Mouse (Mus musculus): ENCODE results near the gene Smc3. TPM values are rescaled to one million over a fixed set of nuclear protein-coding genes. Genes with fewer than 3 reads are reported as not detected.
A peak's percentile ranks its signal among the peaks of the same experiment; 100 is the strongest.

The Smc3 gene
- polyA plus RNA-seq, 1 experiment from 2014 or later = 19.7 TPM

DNA sequence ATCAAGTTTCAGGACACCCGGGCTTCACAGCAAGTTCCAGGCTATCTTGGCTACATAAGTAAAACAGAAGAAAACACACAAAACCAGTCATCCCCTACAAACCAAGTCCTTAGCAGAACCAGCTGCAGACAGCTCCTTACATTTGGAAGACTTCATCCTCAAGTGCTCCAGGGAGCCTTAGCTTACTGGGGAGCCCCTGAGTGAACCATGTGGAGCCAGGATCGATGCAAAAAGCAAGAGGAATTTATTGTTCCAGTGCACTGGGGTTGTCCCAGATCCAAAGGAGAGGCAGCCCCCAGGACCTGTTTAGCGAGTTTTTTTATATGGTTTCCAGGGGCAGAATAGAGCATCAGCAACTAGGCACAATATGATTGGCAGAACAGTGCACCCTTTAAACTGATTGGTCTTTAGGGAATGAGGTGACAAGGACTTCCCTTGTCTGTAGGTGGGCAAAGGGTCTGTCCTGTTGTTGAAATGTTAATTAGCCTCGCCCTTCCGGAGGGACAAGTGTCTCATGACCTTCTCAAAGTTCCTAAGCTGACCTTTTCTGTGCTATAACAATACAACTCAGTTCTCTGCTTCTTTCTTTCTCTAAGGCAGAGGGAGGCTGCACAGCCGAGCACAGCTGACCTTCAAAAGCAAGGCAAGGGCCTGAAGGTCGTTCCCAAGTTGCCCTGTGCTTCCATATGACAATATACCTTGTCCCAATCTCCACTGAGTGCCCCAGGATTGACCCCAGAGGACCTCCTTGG is 3.3 kb upstream of the Smc3 start:
- 75% methylated on average over 7 of the region's 7 CpGs for WGBS (ENCODE audit: insufficient replicate concordance)
- H3K4me3 ChIP-seq (ENCODE audit: low read depth, low read length) = no peak overlapping the region
- no peaks in the 10 kb centered on the region for H3K27me3 ChIP-seq (ENCODE audit: insufficient read depth, low read length)
- no peak overlapping the region for H3K4me2 ChIP-seq (ENCODE audit: low read depth, low read length)
- H3K4me1 ChIP-seq (ENCODE audit: insufficient read depth) = peaks cover 2% of the 10 kb centered on the region
- TF ChIP-seq CTCF (IDR thresholded peaks at IDR 0.05; ENCODE audit: low read depth) = no peak
- TF ChIP-seq EP300 (IDR thresholded peaks at IDR 0.05; ENCODE audit: low read depth) = no peak
- DNase-seq = no peak
- no peak for ATAC-seq
- H3K9ac ChIP-seq (replicated peaks) = no peak overlapping the region
- H3K36me3 ChIP-seq (replicated peaks; ENCODE audit: insufficient read depth, low read length) = no peaks in the 10 kb centered on the region
- H3K9me3 ChIP-seq (ENCODE audit: low read length) = no peaks in the 10 kb centered on the region
- no peak overlapping the region for H3K27ac ChIP-seq (ENCODE audit: low read depth)

DNA sequence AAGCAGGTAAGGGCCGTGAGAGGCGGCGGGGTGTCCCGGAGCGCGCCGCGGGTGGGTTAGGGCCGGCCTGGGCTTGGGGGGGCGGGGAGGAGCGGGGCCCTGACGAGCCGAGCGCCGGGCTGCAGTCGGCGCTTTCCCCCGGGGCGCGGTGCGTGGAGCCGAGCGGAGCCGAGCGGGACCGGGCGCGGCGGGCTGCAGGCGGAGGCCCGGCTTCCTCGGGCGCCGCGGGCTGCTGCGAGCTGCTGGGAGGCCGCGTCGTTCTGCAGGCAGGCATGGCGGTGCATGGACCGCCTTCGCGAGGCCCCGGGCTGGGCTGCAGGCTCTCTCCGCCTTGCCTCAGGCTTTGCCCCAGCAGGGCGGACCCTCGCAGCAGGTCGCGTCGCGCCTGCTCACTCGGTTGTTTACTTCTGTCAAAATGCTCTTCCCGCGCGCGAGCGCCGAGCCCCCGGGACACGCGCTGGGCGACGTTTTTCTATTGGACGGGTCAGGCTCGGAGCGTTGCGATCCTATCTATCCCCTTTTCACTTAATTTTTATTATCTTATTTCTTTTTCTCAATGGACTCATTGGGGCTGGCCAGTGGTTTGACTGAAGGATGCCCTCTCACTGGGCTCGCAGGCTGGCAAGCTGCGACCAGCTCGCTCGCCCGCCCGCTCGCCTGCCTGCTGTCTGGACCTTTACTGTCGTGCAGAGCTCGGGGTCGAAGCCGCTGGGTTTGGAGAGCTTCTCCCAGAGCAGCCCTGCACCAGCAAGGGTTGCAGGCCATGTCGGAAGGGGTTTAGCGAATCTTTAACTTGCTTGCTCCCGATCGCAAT is 558 bp downstream of the Smc3 start:
- H3K9ac ChIP-seq (replicated peaks) = peak overlapping the region; percentile 88
- H3K27ac ChIP-seq (ENCODE audit: low read depth) = peak overlapping the region; percentile 71
- ATAC-seq (peak; percentile 55), DNase-seq (peak; percentile 75)
- no peaks in the 10 kb centered on the region for H3K27me3 ChIP-seq (ENCODE audit: insufficient read depth, low read length)
- H3K36me3 ChIP-seq (replicated peaks; ENCODE audit: insufficient read depth, low read length) = peaks cover 11% of the 10 kb centered on the region
- H3K4me1 ChIP-seq (ENCODE audit: insufficient read depth) = peaks cover 12% of the 10 kb centered on the region
- no peaks in the 10 kb centered on the region for H3K9me3 ChIP-seq (ENCODE audit: low read length)
- 2% methylated on average over 56 of the region's 82 CpGs for WGBS (ENCODE audit: insufficient replicate concordance)
- peak overlapping the region; percentile 94 for H3K4me2 ChIP-seq (ENCODE audit: low read depth, low read length)
- peak overlapping the region; percentile 84 for H3K4me3 ChIP-seq (ENCODE audit: low read depth, low read length)
- no peak for TF ChIP-seq EP300 (IDR thresholded peaks at IDR 0.05; ENCODE audit: low read depth)
- TF ChIP-seq CTCF (IDR thresholded peaks at IDR 0.05; ENCODE audit: low read depth) = no peak

GRCm38 (mm10) chr19:53601363-53601655 is 1.1 kb downstream of the Smc3 start:
- Histone ChIP-seq H3K4me2 (ENCODE audit: low read depth, low read length) (peak overlapping the region; percentile 94), H3K4me3 (ENCODE audit: low read depth, low read length) (peak overlapping the region; percentile 84), H3K4me1 (ENCODE audit: insufficient read depth) (peaks cover 12% of the 10 kb centered on the region), H3K27ac (ENCODE audit: low read depth) (peak overlapping the region; percentile 71), H3K9ac (replicated peaks) (peak overlapping the region; percentile 88), H3K36me3 (replicated peaks; ENCODE audit: insufficient read depth, low read length) (peaks cover 14% of the 10 kb centered on the region), H3K9me3 (ENCODE audit: low read length) (no peaks in the 10 kb centered on the region), H3K27me3 (ENCODE audit: insufficient read depth, low read length) (no peaks in the 10 kb centered on the region)
- TF ChIP-seq CTCF (IDR thresholded peaks at IDR 0.05; ENCODE audit: low read depth) (no peak), EP300 (IDR thresholded peaks at IDR 0.05; ENCODE audit: low read depth) (no peak)
- 10% methylated on average over 11 of the region's 11 CpGs for WGBS (ENCODE audit: insufficient replicate concordance)
- ATAC-seq (no peak), DNase-seq (no peak)

- Histone ChIP-seq H3K36me3 (replicated peaks; ENCODE audit: insufficient read depth, low read length) (peaks cover 16% of the 10 kb centered on the region), H3K4me2 (ENCODE audit: low read depth, low read length) (no peak overlapping the region)
- WGBS (ENCODE audit: insufficient replicate concordance) = 74% methylated on average over 6 of the region's 6 CpGs
Observed at GRCm38 (mm10) chr19:53608921-53609320, 8.7 kb downstream of the Smc3 start.

GRCm38 (mm10) chr19:53621681-53622080 is 21.5 kb downstream of the Smc3 start:
- WGBS (ENCODE audit: insufficient replicate concordance) = 91% methylated on average over 13 of the region's 13 CpGs
- H3K27me3 ChIP-seq (ENCODE audit: insufficient read depth, low read length) = no peaks in the 10 kb centered on the region
- H3K4me3 ChIP-seq (ENCODE audit: low read depth, low read length) = no peak overlapping the region
- H3K4me2 ChIP-seq (ENCODE audit: low read depth, low read length) = no peak overlapping the region
- DNase-seq (no peak), ATAC-seq (no peak)
- no peak overlapping the region for H3K27ac ChIP-seq (ENCODE audit: low read depth)
- no peak overlapping the region for H3K9ac ChIP-seq (replicated peaks)
- no peaks in the 10 kb centered on the region for H3K9me3 ChIP-seq (ENCODE audit: low read length)
- peaks cover 72% of the 10 kb centered on the region for H3K36me3 ChIP-seq (replicated peaks; ENCODE audit: insufficient read depth, low read length)
- H3K4me1 ChIP-seq (ENCODE audit: insufficient read depth) = no peaks in the 10 kb centered on the region
- no peak for TF ChIP-seq EP300 (IDR thresholded peaks at IDR 0.05; ENCODE audit: low read depth)
- TF ChIP-seq CTCF (IDR thresholded peaks at IDR 0.05; ENCODE audit: low read depth) = no peak

More at GRCm38 (mm10) chr19:53608921-53609320, 8.7 kb downstream of the Smc3 start:
- Histone ChIP-seq H3K4me3 (ENCODE audit: low read depth, low read length) (no peak overlapping the region), H3K9ac (replicated peaks) (no peak overlapping the region), H3K9me3 (ENCODE audit: low read length) (no peaks in the 10 kb centered on the region), H3K27ac (ENCODE audit: low read depth) (no peak overlapping the region), H3K27me3 (ENCODE audit: insufficient read depth, low read length) (no peaks in the 10 kb centered on the region), H3K4me1 (ENCODE audit: insufficient read depth) (peaks cover 3% of the 10 kb centered on the region; the same call in 1 of the 2 replicates)
- no peak for TF ChIP-seq CTCF (IDR thresholded peaks at IDR 0.05; ENCODE audit: low read depth)
- no peak for TF ChIP-seq EP300 (IDR thresholded peaks at IDR 0.05; ENCODE audit: low read depth)
- DNase-seq = no peak
- ATAC-seq = no peak

DNA sequence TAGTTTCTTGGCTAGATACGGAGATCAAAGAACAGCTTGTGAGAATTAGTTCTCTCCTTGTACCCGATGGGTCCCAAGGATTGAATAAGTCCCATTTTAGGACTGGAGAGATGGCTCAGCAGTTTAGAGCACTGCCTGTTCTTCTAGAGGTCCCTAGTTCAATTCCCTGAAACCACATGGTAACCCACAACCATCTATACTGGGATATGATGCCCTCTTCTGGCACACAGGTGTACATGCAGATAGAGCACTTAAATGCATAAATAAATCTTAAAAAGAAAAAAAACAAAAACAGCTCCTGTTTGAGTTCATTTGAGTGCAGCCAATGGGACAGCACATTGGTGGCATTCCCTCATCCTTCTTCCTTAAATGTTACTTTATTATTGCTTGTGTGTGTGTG is 37.8 kb downstream of the Smc3 start:
- ATAC-seq (no peak), DNase-seq (no peak)
- no peak overlapping the region for H3K4me3 ChIP-seq (ENCODE audit: low read depth, low read length)
- H3K9ac ChIP-seq (replicated peaks) = no peak overlapping the region
- WGBS (ENCODE audit: insufficient replicate concordance) = 97% methylated on average over 2 of the region's 2 CpGs
- H3K27me3 ChIP-seq (ENCODE audit: insufficient read depth, low read length) = no peaks in the 10 kb centered on the region
- no peaks in the 10 kb centered on the region for H3K9me3 ChIP-seq (ENCODE audit: low read length)
- H3K36me3 ChIP-seq (replicated peaks; ENCODE audit: insufficient read depth, low read length) = peaks cover 72% of the 10 kb centered on the region
- no peaks in the 10 kb centered on the region for H3K4me1 ChIP-seq (ENCODE audit: insufficient read depth)
- TF ChIP-seq EP300 (IDR thresholded peaks at IDR 0.05; ENCODE audit: low read depth) (no peak), CTCF (IDR thresholded peaks at IDR 0.05; ENCODE audit: low read depth) (peak; percentile 65)
- no peak overlapping the region for H3K27ac ChIP-seq (ENCODE audit: low read depth)
- no peak overlapping the region for H3K4me2 ChIP-seq (ENCODE audit: low read depth, low read length)

Data from liver, postnatal 0 days (tissue).